Mouse (Mus musculus) heart, postnatal 36 days (tissue): ENCODE measurements around the gene Dnajc25. TPM values are rescaled to one million over a fixed set of nuclear protein-coding genes. Genes with fewer than 3 reads are reported as not detected.

Experiments
- DNase-seq, 2 experiments: peaks; one replicate each; pipeline ENCODE4 v3.0.0; 2021 to 2022
- intact Hi-C: fragments of 180-260 bp; cut with DNase I; formaldehyde crosslinking; loops from one replicate; pipeline ENCODE4 v1.15.1; 2025
- total RNA-seq, 2 experiments: library from RNA; stranded (reverse); gene quantifications; 2 replicates each; pipeline ENCODE4 v1.2.3; 2021

The Dnajc25 gene
- 10 to 100 TPM; 18.7 to 19.5 TPM for total RNA-seq

DNA sequence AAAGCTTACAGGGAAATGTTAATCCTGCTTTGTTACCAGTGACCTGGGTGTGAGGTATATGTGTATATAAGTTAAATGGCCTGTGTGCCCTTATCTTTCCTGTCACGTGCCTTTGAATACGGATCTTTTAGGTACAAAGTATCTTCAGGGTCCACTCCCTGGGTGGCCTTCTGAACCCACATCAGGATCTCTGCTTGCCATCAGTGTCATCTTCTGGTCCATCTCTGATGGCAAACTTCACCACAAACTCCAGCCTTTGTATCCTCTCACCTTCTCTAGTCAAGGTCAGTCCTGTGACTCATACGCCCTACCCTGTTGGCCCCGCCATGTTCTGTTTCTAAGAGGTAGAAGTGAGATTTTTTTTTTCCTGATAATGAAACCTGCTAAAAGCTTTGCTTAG lies at the start of gene Dnajc25:
Dnajc25 (plus strand) TSS at position 301 of the 400 bp plus-strand sequence.
- intact Hi-C loops: no loop called here
- DNase-seq: no peak

DNA sequence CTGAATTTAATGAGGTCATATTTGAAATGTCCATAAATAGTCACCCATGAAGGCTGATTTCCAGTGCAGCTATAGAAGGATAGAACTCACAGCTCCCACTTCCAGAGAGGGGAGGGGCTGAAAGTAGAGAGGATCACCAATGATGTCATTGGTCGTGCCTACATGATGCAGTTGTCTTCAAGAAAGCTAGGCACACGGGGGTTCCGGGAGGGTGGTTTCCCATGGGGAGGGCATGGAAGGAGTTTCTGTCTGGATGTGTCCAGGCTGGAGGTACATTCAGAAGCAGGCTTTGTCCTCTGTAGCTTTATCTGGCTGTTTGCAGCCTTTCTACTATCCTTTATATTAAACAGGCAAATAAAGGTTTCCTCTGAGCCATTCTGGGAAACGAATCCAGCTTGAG lies 46.5 kb upstream of the Dnajc25 start:
- intact Hi-C loops: no loop called here
- DNase-seq: no peak

DNA sequence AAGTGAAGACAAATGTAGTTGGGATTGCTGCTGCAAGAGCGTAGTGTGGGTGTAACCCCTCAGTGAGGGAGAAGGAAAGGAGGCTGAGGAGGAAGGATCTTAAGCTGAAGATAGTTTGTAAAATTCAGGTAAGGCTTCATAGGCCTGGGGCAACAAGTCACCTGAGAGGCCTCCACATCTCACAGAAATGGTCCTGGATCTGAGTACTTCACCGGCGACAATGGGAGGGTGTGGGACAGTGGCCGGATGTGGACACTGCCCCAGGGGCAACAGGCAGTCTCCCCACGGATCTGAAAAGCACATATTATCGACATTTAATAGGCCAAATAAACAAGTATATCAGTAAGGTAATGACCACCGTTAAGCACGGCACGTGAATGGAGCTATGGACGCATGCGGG lies 42.2 kb upstream of the Dnajc25 start:
- intact Hi-C loops: no loop called here

DNA sequence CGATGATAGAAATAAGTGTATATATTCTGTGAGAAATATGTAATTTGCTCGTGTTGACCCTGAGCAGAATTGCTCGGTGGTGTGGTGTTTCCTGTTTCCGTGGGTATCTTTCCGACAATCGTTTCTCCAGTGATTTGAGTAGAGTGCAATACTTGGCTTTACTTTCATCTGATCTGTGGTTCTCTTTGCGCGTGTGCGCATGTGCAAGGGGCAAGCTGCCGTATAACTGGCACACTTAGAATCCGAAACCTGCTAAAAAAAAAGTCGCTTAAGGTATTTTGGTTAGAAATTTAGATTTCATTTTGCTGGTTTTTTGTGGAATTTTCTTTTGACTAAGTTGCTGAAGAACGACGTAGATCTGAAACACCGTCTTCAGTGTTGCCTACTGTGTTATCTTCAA lies 33.1 kb upstream of the Dnajc25 start:
- intact Hi-C loops: no loop called here
- no peak for DNase-seq

More for the DNA sequence above, 42.2 kb upstream of the Dnajc25 start:
- no peak for DNase-seq

DNA sequence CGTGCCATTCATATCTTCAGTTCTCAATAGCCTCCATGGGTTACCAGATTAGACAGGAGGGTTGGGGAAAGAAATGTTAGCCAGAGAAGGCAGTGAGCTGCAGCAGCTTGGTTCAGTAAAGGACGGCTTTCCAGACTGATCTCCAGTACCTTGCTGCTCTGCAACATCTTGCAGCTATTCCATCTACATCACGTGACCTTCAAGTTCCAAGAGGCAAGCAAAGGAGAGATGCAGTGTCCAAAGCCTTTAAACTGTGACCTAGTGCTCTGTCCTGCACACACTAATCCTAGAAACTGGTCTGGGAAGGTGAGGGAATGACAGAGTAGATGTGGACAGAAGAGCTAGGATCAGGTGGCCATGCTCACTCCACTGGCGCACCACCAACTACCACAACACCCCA lies 31.6 kb upstream of the Dnajc25 start:
- no peak for DNase-seq
- intact Hi-C loops: no loop called here

DNA sequence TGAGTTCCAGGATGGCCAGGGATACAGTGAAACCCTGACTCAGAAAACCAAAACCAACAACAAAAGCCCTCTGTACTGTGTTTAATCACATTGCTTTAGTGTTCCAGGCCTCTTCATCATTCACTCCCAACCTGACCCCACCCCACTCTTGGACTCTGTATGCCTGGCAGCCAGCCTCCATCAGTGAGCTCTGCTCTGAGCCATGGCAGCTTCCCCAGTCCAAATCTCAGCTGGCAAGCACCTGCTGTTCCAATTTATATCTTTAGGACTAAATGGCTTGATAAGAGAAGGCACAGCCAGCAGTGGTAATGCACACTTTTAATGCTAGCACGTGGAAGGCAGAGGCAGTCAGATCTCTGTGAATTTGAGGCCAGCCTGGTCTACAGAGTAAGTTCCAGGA lies 29.7 kb upstream of the Dnajc25 start:
- DNase-seq: no peak
- intact Hi-C loops: no loop called here

DNA sequence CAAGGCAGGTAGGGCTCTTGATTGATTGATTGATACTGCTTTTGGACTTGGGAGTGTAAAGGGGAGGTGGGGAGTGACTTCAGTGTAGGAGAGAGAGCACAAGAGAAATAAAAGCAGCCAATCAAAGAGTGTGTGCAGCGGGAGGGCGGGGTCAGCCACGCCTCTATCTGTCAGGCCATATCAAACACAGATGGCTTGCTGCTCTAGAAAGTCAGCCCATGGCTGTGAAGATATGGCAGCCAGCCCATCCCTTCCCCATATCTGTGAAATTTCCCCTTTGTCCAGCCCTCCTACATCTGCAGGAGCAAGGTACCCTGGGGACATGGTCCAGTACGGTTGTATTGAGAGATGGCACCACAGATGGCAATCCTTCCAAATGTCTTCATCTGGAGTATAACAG lies 24.2 kb upstream of the Dnajc25 start:
- DNase-seq: no peak
- intact Hi-C loops: no loop called here

DNA sequence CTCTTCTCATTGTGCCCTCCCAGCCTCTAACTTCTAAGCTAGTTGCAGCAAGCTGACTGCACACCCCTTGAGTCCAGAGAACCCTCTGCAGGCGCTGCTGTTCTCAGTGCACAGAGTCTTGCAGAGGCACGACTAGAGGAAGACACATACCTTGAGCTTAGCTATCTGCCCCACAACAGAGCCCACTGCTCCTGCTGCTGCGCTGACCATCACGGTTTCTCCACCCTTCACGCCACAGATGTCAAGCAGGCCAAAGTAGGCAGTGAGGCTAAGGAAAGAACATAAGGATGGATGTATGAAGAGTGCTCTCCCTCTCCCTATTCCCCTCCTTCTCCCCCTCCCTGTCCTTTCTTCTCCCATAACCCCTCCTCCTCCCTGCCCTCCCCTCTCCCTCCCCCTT lies 19.2 kb upstream of the Dnajc25 start:
- no peak for DNase-seq
- intact Hi-C loops: no loop called here

DNA sequence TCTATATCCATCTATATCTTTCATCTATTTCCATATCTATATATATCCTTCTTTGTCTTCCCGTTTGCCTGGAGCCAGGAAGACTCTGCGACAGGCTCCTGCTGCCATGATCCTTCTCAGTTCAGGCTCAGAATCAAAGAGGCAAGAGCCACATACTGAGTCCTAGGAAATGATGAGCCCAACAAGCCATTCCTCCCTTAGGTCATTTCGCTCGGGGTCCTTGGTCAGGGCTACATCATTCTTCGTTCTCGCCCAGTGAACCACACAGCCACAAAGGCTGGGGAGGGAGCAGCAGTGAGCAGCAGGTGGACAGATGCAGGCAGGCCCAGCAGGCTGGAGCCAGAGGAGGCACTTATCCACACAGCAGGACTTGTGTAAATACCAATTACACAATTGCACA lies 13.4 kb upstream of the Dnajc25 start:
- intact Hi-C loops: no loop called here
- DNase-seq: no peak

DNA sequence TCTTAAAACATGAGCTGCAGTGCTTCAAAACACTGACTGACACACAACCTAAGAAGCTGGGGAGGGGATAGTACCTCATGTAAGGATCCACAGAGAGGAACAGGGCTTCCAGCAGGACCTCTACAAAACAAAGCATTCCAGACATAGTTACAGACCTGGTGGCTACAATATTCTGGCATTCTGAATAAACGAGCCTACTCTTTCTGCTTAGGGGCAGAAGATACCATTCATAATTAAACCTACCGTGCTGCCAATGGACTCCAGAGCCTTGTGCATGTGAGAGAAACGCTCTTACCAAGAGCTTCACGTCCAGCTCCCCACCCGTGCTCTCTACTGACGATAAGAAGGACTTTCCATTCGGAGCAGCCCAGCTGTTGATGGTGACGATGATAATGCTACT lies 12.1 kb upstream of the Dnajc25 start:
- intact Hi-C loops: no loop called here
- DNase-seq: no peak

DNA sequence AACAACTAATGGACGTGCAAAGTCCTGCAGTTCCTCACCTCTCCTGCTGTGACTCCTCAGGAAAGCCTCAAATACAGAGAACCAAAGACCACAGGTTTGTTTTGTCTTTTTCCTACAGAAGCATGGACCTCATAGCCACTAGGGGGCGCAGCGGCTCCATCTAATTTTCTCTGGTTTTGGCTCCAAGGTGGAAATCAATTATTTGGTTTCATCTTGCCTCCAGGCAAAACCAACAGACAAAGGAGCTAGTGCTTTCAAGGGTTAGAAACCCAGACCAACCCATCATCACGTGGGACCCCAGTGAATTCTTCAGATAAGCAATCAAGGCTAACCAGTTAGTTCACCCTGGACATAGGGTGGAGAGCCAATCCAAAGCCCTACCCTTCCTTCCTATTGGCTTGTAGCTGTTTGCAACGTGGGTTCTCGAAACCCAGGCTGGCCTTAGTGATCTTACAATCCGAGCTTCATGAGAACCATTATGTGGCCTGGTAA lies 9.7 kb upstream of the Dnajc25 start:
- intact Hi-C loops: loop anchor here (1.0 to 5.0 kb wide), 4 partner anchors 14 to 357 kb away; partner anchors contain the start of gene Ecpas
- peak; percentile 81 to 83 for DNase-seq

DNA sequence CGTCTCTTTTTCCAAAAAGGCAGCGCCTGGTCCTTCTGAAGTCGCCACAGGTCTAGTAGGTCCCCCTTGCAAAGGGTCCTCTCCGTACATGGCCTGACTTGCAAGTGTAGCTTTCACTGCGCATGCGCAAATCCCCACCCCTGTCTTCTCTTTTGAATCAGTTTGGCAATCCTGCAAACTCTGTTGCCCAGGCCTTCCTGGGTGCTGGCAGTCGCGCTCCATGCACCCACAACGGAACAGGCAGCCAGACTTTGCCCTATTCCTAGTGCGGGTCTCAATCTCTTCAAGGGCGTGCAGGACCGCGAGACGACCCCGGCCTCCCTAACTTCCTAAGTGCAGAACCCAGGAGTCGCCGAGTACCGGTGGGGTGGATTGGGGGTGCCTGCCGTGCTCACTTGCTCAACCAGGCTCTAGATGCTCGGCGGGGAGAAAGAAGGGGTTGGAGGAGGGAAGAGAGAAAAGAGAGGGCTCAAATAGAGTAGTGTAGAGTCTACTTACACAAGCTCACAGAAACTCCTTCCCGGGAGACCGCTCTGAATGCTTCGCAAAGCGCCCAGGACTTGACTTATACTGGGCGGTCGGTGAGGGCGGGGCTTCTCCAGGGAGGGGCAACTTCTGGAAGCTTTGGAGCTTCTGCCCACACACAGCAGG lies 8.2 kb upstream of the Dnajc25 start, which contains the start of gene Ptgr1:
Ptgr1 (minus strand) TSS at position 580 of the 651 bp plus-strand sequence.
- intact Hi-C loops: loop anchor here (5.0 kb wide), 2 partner anchors 74 to 356 kb away; partner anchors contain the start of gene Ecpas
- DNase-seq: peak; percentile 81 to 82

DNA sequence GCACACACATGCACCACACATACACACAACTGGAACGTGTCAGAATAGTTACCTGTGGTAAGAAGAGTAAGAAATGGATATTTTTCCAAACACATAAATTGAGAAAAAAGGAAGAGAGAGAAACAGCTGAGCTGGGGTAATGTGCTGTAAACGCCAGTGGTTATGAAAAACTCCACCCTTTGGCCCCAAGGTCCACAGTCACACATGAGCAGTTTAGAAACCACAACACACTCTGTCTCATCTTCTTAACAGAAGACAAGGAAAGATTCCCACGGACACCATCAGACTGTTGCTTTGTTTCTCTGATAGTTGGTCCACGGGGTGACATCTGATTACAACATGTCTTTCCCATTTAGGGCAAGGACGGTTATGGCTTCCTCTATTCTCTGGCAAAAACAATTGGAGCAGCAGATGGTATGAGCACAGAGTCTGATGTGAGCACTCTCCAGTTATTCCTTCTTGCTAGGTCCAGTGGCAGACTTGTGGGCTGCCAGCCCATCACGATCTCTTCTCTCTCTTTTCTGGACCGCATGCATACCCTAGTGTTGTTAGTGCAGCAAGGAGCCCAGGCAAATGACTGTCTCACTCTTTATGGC lies 5.5 kb upstream of the Dnajc25 start:
- DNase-seq: no peak
- intact Hi-C loops: loop anchor here (5.0 kb wide), 2 partner anchors 77 to 353 kb away; partner anchors contain the start of gene Ecpas

DNA sequence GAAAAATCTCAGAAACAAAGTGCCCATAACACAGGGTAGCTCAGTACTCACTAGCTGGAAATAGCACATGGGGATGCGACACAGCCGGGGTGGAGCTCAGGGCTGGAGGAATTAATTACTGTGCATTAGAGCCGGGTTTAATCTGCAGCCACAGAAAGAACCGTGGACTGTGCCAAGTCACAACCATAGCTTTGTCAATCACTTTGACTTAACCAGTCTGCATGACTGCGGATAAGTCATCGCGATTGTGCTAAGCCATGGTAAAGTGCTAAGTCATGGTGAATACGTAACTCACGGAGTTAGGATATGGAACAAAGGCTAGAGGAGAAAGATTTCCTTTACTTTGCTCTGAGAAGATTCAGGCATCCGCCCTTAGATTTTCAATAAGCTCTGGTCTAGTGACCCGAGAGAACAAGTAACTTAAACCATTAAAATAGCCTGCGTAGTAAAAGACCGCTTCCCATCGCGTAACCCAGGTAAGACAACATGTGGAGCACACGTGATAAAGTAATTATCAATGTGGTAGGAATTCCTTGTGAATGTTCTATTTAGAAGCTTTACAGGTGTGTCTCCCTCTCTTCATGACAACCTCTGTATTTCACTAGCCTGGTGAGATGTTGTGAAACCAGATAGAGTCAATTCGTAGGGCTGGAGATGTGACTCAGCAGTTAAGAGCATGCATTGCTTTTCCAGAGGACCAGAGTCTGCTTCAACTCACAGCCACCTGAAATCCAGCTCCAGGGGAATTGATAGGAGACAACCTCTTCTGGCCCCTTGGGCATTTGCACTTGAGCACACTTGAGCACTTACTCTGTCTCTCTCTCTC lies 4.0 kb upstream of the Dnajc25 start:
- DNase-seq: no peak
- intact Hi-C loops: no loop called here

DNA sequence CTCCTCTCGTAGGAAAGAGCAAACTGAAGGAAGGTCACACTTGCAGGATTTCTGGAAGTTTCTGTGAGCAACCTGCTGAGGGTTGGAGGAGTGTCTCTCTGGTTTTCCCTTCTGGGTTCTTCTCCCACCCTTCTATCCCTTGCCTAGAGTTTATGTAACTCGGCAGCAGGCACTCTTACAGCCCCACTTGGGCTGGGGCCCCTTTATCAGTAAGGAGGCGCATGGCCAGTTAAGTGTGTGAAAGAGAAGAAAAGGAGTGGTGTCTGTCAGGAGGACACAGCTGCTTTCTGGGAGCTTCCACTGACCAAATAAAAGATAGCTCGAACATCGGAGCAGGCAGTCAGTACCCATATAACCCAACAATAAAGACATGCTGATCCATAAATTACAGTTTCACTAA lies 2.7 kb upstream of the Dnajc25 start:
- DNase-seq: no peak
- intact Hi-C loops: no loop called here

DNA sequence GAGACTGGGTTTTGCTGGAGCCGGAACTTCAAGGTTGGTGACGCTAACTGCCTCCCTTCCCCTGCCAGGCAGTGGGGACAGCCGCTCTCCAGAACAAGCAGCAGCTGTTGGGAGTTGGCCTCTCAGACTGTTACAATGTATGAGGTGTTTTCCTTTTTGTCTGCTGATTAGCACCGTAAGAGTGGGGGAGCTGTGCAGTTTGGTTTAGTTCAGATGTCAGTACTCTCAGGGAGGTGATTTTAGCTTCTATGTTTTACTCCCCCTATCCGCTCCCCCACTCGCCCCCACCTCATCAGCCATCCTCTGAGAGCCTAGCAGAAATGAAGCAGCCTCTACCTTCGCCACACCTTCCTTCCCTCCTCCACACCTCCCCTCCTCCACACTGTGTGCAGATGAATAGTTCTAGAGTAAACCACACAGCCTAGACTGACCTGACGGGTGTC lies 410 bp downstream of the Dnajc25 start:
- DNase-seq: no peak
- intact Hi-C loops: no loop called here

DNA sequence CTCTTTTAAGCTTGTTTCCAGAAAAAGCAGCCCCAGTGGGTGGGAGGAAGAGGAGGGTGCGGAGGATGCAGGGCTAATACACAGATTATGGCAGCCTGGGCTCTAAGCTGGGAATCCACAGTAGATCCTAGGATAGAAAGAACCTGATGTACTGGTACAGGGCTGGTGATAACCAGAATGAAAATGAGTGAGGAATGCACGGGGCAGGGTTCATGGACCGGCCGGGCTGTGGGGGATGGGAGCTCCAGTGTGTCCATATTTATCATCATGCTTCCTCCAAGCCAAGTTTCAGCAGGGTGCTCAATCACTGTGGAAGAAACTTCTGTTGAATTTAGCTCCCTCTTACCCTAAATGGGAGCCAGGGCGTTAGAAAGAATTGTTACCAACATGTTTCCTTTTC lies 2.2 kb downstream of the Dnajc25 start:
- DNase-seq: no peak
- intact Hi-C loops: no loop called here

DNA sequence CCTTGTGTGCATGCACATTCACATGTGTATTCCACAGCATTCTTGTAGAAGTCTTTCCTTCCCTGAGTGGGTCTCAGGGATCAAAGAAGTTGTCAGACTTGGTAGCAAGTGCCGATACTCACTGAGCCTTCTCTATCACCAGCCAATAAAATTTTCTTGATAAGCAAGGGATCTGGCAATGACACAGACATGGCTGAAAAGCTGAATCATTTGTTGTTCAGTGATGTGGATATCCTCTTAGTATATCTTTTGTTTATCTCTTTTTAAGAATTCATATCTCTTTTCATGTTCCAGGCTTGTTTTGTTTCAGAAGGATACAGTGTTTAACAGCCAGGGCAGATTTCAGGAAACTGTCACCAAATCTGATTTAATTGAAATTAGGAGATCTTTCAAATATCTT lies 3.8 kb downstream of the Dnajc25 start:
- no peak for DNase-seq
- intact Hi-C loops: loop anchor here (1.0 kb wide), 1 partner anchor 13 kb away; no protein-coding TSS in a partner anchor

DNA sequence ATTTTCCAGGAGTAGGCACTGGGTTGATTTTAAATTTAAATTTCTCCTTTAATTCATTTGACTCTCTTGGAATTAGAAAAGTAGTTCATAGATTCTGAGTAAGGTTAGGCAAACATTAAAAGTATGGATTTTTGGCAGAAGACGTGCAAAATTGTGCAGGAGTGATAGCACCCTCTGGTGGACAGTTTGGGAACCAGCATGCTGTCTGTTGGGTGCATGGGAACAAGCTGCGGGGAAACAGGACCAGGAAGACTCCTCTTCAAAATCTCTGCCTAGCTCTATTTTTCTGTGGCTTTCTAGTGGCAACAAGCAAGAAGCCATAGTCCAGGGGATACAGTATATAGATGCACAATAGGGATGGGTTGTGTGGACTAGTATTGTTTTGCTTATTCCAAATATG lies 4.8 kb downstream of the Dnajc25 start:
- DNase-seq: peak; percentile 72 to 78
- intact Hi-C loops: loop anchor here (1.0 to 10.0 kb wide), 4 partner anchors 14 to 1045 kb away; partner anchors contain the start of genes Ecpas and Txn1

DNA sequence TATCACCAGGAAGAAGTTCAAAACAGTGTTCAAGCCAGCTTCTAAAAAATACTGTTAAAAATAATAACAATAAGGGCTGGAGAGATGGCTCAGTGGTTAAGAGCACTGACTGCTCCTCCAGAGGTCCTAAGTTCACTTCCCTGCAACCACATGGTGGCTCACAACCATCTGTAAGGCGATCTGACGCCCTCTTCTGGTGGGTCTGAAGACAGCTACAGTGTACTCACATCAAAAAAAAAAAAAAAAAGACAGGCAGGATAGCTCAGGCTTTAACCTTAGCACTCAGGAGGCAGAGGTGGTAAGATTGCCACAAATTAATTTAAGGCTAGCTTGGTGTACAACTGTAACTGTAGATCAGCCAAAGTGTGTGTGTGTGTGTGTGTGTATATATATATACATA lies 5.8 kb downstream of the Dnajc25 start:
- intact Hi-C loops: loop anchor here (5.0 to 10.0 kb wide), 3 partner anchors 88 to 1046 kb away; partner anchors contain the start of genes Ecpas and Txn1
- no peak for DNase-seq
